Mouse (Mus musculus) limb, embryonic 10.5 days (tissue): ENCODE results near the gene Dlg4. TPM values are rescaled to one million over a fixed set of nuclear protein-coding genes. Genes with fewer than 3 reads are reported as not detected.

Experiments
- DNase-seq: peaks from one replicate; pipeline ENCODE4 v3.0.0-alpha.2; 2017; ENCODE audit warnings: low spot score
- H3K27ac ChIP-seq: fragments of 300-500 bp; sonication (generic); 2 replicates; pipeline ENCODE4 v1.5.1; 2016; ENCODE audit warnings: mild to moderate bottlenecking
- H3K27me3 ChIP-seq: fragments of 300-500 bp; sonication (generic); 2 replicates; pipeline ENCODE4 v1.6.1; 2016; ENCODE audit warnings: low read depth, mild to moderate bottlenecking; ENCODE audit not compliant: poor library complexity, severe bottlenecking
- H3K36me3 ChIP-seq: fragments of 300-500 bp; sonication (generic); 2 replicates; pipeline ENCODE4 v1.6.1; 2016; ENCODE audit warnings: mild to moderate bottlenecking, moderate library complexity
- H3K4me1 ChIP-seq: fragments of 300-500 bp; sonication (generic); 2 replicates; pipeline ENCODE4 v1.6.1; 2016
- H3K4me3 ChIP-seq: fragments of 300-500 bp; sonication (generic); 2 replicates; pipeline ENCODE4 v1.5.1; 2016; ENCODE audit warnings: mild to moderate bottlenecking, moderate library complexity
- H3K9me3 ChIP-seq: fragments of 300-500 bp; sonication (generic); replicated peaks from 2 replicates; pipeline ENCODE4 v1.6.1; 2016; ENCODE audit warnings: mild to moderate bottlenecking
- WGBS: fragments of 180-500 bp; shearing (Covaris S2); methylation state at CpG from one replicate; pipeline ENCODE4 v1.1.7; 2016; 5-methylcytosine and 5-hydroxymethylcytosine counted together
- polyA plus RNA-seq: library from polyadenylated mRNA; unstranded; fragments of >200 nt; fragmentation: Nextera tagmentation; extraction: Ambion mirVana; gene quantifications from 2 replicates; pipeline ENCODE4 v1.2.1, GENCODE M21; 2016

Dlg4 gene
- polyA plus RNA-seq, 1 experiment from 2014 or later, result 12.9 TPM

GRCm38 (mm10) chr11:69999666-70000065, 17.1 kb upstream of the Dlg4 start:
- Histone ChIP-seq H3K4me1 (peaks cover 59% of the 10 kb centered on the region), H3K27me3 (no peaks in the 10 kb centered on the region), H3K27ac (peak overlapping the region; percentile 91; the same call in 1 of the 2 replicates), H3K4me3 (peak overlapping the region; percentile 95), H3K36me3 (peaks cover 38% of the 10 kb centered on the region), H3K9me3 (no peaks in the 10 kb centered on the region)
- no peak for DNase-seq
- WGBS, result 74% methylated on average over 8 of the region's 8 CpGs

GRCm38 (mm10) chr11:70000396-70000898, 16.3 kb upstream of the Dlg4 start, which contains the start of gene Dvl2:
Gene Dvl2, plus strand, starts transcription at chr11:70000595.
- Histone ChIP-seq H3K4me1 (peaks cover 57% of the 10 kb centered on the region), H3K9me3 (no peaks in the 10 kb centered on the region), H3K27ac (peak within 1 kb of the TSS; percentile 91), H3K27me3 (no peaks in the 10 kb centered on the region), H3K4me3 (peak within 1 kb of the TSS; percentile 95), H3K36me3 (peaks cover 44% of the 10 kb centered on the region)
- WGBS, result under 1% methylated on average over 48 of the region's 48 CpGs
- peak; percentile 98 for DNase-seq

- Histone ChIP-seq H3K27me3 (no peaks in the 10 kb centered on the region), H3K36me3 (peaks cover 49% of the 10 kb centered on the region), H3K27ac (peak overlapping the region; percentile 91), H3K9me3 (no peaks in the 10 kb centered on the region), H3K4me3 (peak overlapping the region; percentile 95), H3K4me1 (peaks cover 55% of the 10 kb centered on the region)
- WGBS, result 13% methylated on average over 8 of the region's 8 CpGs
- DNase-seq, result no peak
Measured at GRCm38 (mm10) chr11:70001159-70001558, 15.6 kb upstream of the Dlg4 start.

- peaks cover 55% of the 10 kb centered on the region for H3K4me1 ChIP-seq
- no peaks in the 10 kb centered on the region for H3K9me3 ChIP-seq
- peaks cover 56% of the 10 kb centered on the region for H3K36me3 ChIP-seq
- peak; percentile 51 for DNase-seq
- no peak overlapping the region for H3K27ac ChIP-seq
- H3K27me3 ChIP-seq, result no peaks in the 10 kb centered on the region
- peak overlapping the region; percentile 95 for H3K4me3 ChIP-seq
Measured at GRCm38 (mm10) chr11:70001865-70002264, 14.9 kb upstream of the Dlg4 start.

- Histone ChIP-seq H3K9me3 (no peaks in the 10 kb centered on the region), H3K4me3 (peak overlapping the region; percentile 95), H3K27ac (no peak overlapping the region), H3K4me1 (peaks cover 50% of the 10 kb centered on the region), H3K36me3 (peaks cover 62% of the 10 kb centered on the region), H3K27me3 (no peaks in the 10 kb centered on the region)
- WGBS, result 87% methylated on average over 2 of the region's 2 CpGs
- DNase-seq, result no peak
Measured at GRCm38 (mm10) chr11:70002471-70002870, 14.3 kb upstream of the Dlg4 start.

- H3K27me3 ChIP-seq, result no peaks in the 10 kb centered on the region
- H3K36me3 ChIP-seq, result peaks cover 65% of the 10 kb centered on the region
- H3K9me3 ChIP-seq, result no peaks in the 10 kb centered on the region
- peaks cover 35% of the 10 kb centered on the region for H3K4me1 ChIP-seq
- 70% methylated on average over 5 of the region's 5 CpGs for WGBS
- H3K27ac ChIP-seq, result no peak overlapping the region
- no peak for DNase-seq
- H3K4me3 ChIP-seq, result 0 out of 2 replicates have a peak overlapping the region, but pooled peaks have one; percentile 4
Measured at GRCm38 (mm10) chr11:70005521-70005920, 11.2 kb upstream of the Dlg4 start.

- Histone ChIP-seq H3K4me3 (no peak overlapping the region), H3K9me3 (no peaks in the 10 kb centered on the region), H3K27me3 (no peaks in the 10 kb centered on the region), H3K36me3 (peaks cover 93% of the 10 kb centered on the region), H3K27ac (no peak overlapping the region), H3K4me1 (peaks cover 16% of the 10 kb centered on the region)
- WGBS, result 95% methylated on average over 6 of the region's 6 CpGs
- no peak for DNase-seq
Measured at GRCm38 (mm10) chr11:70010033-70010432, 6.7 kb upstream of the Dlg4 start.

GRCm38 (mm10) chr11:70010548-70010947, 6.2 kb upstream of the Dlg4 start:
- Histone ChIP-seq H3K9me3 (no peaks in the 10 kb centered on the region), H3K4me3 (no peak overlapping the region), H3K27ac (no peak overlapping the region), H3K4me1 (peaks cover 21% of the 10 kb centered on the region), H3K36me3 (peaks cover 87% of the 10 kb centered on the region), H3K27me3 (no peaks in the 10 kb centered on the region)
- WGBS, result 84% methylated on average over 12 of the region's 12 CpGs
- DNase-seq, result no peak

- 91% methylated on average over 10 of the region's 10 CpGs for WGBS
- DNase-seq, result no peak
- Histone ChIP-seq H3K9me3 (no peaks in the 10 kb centered on the region), H3K27me3 (no peaks in the 10 kb centered on the region), H3K27ac (no peak overlapping the region), H3K4me3 (no peak overlapping the region), H3K4me1 (peaks cover 23% of the 10 kb centered on the region), H3K36me3 (peaks cover 83% of the 10 kb centered on the region)
Measured at GRCm38 (mm10) chr11:70010961-70011360, 5.8 kb upstream of the Dlg4 start.

- DNase-seq, result no peak
- Histone ChIP-seq H3K27ac (no peak overlapping the region), H3K27me3 (no peaks in the 10 kb centered on the region), H3K4me3 (no peak overlapping the region), H3K9me3 (no peaks in the 10 kb centered on the region), H3K4me1 (peaks cover 36% of the 10 kb centered on the region), H3K36me3 (peaks cover 64% of the 10 kb centered on the region)
- WGBS, result 91% methylated on average over 9 of the region's 9 CpGs
Measured at GRCm38 (mm10) chr11:70012931-70013330, 3.8 kb upstream of the Dlg4 start.

- Histone ChIP-seq H3K27ac (peak overlapping the region; percentile 4; the same call in 1 of the 2 replicates), H3K27me3 (no peaks in the 10 kb centered on the region), H3K4me1 (peaks cover 41% of the 10 kb centered on the region), H3K36me3 (peaks cover 59% of the 10 kb centered on the region), H3K4me3 (no peak overlapping the region), H3K9me3 (no peaks in the 10 kb centered on the region)
- DNase-seq, result no peak
- WGBS, result 88% methylated on average over 3 of the region's 3 CpGs
Measured at GRCm38 (mm10) chr11:70013408-70013807, 3.3 kb upstream of the Dlg4 start.

GRCm38 (mm10) chr11:70014051-70014450, 2.7 kb upstream of the Dlg4 start:
- no peaks in the 10 kb centered on the region for H3K9me3 ChIP-seq
- H3K4me3 ChIP-seq, result peak overlapping the region; percentile 64; the same call in 1 of the 2 replicates
- DNase-seq, result no peak
- H3K27ac ChIP-seq, result no peak overlapping the region
- no peaks in the 10 kb centered on the region for H3K27me3 ChIP-seq
- peaks cover 52% of the 10 kb centered on the region for H3K36me3 ChIP-seq
- 54% methylated on average over 5 of the region's 5 CpGs for WGBS
- H3K4me1 ChIP-seq, result peaks cover 48% of the 10 kb centered on the region

GRCm38 (mm10) chr11:70014880-70015558, 1.7 kb upstream of the Dlg4 start, which contains the start of gene Acadvl:
Gene Acadvl, minus strand, starts transcription at chr11:70015411.
- Histone ChIP-seq H3K36me3 (peaks cover 43% of the 10 kb centered on the region), H3K9me3 (no peaks in the 10 kb centered on the region), H3K4me3 (peak within 1 kb of the TSS; percentile 64), H3K4me1 (peaks cover 57% of the 10 kb centered on the region), H3K27me3 (no peaks in the 10 kb centered on the region), H3K27ac (peak within 1 kb of the TSS; percentile 81)
- peak; percentile 85 for DNase-seq
- 2% methylated on average over 35 of the region's 35 CpGs for WGBS
